Mouse (Mus musculus) E14TG2a.4 (cell line): ENCODE results near the gene Cyp2d9.
"Not testable (repeated sequence)": the region's sequence is repeated elsewhere in the genome, so short reads cannot be mapped to it uniquely, and the experiment has no call there.

ENCODE experiments used
- CTCF ChIP-seq: conservative IDR thresholded peaks from 2 replicates; pipeline ENCODE4 v1.5.1; 2014; ENCODE audit warnings: low read length
- NANOG ChIP-seq: IDR thresholded peaks from 2 replicates; pipeline ENCODE4 v1.6.1; 2014; ENCODE audit warnings: borderline replicate concordance, low read length, mixed read lengths

DNA sequence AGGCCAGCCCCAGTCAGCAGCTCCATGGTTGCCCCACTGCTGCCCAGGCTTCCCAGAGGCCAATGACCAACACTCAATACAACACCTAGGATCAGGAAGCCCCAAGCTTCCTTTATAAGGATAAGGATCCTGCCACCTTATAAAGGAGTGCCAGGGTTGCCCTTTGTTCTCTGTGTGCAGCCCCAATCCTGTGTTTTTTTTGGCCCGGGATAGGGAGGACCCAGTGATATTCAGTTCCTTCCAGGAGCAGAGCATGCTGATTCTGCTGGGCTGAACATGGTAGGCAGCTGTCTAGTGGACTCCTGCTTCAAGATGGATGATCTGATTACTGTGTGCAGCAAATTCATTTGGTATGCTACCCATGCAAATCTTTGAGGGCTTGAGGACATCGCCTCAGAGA lies 39.3 kb upstream of the Cyp2d9 start, which contains the start of gene Cyp2d11:
- not testable (repeated sequence) for TF ChIP-seq NANOG, CTCF
